Mouse (Mus musculus) yolk sac, embryonic 10.5 days (tissue): ENCODE results near the gene Dennd1a.

Experiments used
- DNase-seq: peaks from one replicate; pipeline ENCODE4 v3.0.0-alpha.2; 2017; ENCODE audit warnings: low spot score

Dennd1a gene

DNA sequence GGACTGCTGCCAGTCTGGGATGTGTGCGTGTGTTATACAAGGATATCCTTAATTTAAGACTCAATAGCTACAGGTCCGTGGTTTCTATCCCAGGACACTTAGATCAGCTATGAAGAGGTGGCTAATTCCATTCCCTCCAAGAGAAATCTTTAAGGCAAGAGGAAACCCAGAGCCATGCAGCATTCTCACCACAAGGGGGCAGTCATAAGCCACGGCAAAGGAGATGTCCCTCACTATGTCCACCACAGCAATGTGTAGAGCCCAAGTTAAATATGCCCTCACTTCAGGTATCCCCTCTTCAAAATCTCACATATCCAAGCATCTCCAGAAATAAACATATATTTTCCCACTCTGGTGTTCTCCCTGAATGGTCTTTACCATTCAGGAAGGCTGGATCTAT, 471.5 kb downstream of the Dennd1a start:
- DNase-seq = peak; percentile 66

GRCm38 (mm10) chr2:37814820-37815361, 472.3 kb downstream of the Dennd1a start:
- DNase-seq = no peak

- DNase-seq = no peak
Measured at GRCm38 (mm10) chr2:37812401-37812800, 474.8 kb downstream of the Dennd1a start.

- DNase-seq = no peak
Measured at GRCm38 (mm10) chr2:37811682-37812081, 475.5 kb downstream of the Dennd1a start.

- peak; percentile 64 for DNase-seq
Measured at GRCm38 (mm10) chr2:37802610-37803212, 484.5 kb downstream of the Dennd1a start.

DNA sequence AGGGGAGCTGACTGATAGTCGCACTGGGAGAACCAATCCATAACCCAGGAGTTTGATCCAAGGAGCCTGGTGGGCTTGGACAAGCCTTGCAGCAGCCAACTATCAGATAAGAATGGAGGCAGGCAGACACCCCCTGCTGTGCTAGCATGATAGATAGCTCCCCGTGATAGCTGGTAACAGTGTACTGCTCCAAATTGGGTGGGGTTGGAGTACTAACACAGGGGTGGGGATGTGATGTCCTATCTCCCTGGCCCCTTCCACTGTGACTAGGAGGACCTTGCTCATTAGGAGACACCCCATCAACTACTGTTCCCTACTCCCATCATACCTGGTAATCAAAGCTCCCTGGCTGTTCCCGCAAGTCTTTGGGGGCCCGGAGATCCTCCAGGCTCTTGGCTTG, 485.5 kb downstream of the Dennd1a start:
- DNase-seq = no peak

- DNase-seq = no peak
Measured at GRCm38 (mm10) chr2:37799137-37799536, 488.1 kb downstream of the Dennd1a start.

DNA sequence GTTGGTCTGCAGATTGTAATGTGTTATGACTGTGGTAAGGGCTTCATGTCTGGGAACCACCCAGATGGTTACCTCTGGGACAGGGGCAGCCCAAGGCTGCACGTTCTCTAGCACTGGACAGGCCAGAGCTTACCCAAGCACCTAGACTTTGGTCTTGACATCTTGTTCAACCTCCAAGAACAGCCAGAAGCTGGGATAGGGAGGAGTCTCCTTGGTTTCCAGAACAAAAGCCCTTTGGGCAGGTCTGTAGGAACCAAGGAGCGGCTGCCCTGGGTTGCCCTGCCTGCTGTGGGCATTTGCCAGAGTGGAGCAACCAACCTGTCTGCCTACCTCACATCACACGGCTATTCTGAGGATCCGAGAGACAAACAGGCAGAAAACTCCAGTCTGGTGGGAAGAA, 490.1 kb downstream of the Dennd1a start:
- no peak for DNase-seq

GRCm38 (mm10) chr2:37796021-37796420, 491.2 kb downstream of the Dennd1a start:
- peak; percentile 55 for DNase-seq

- DNase-seq = no peak
Measured at GRCm38 (mm10) chr2:37791340-37791739, 495.9 kb downstream of the Dennd1a start.

GRCm38 (mm10) chr2:37790738-37791137, 496.5 kb downstream of the Dennd1a start:
- DNase-seq = no peak

DNA sequence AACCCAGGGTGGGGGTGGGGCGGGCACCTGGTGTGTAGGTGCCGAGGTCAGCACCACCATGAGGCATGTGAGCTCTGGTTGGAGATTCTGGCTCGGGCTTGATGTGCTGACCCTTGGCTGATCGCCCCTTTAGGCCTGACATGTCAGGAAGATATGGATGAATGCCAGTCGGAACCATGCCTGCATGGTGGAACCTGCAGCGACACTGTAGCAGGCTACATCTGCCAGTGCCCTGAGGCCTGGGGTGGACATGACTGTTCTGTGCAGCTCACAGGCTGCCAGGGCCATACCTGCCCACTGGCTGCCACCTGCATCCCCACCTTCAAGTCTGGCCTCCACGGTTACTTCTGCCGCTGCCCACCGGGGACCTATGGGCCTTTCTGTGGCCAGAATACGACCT, 497.2 kb downstream of the Dennd1a start:
- DNase-seq = no peak

- DNase-seq = no peak
Measured at GRCm38 (mm10) chr2:37789029-37789428, 498.2 kb downstream of the Dennd1a start.

- no peak for DNase-seq
Measured at GRCm38 (mm10) chr2:37788176-37788962, 498.8 kb downstream of the Dennd1a start.

- no peak for DNase-seq
Measured at GRCm38 (mm10) chr2:37786461-37786860, 500.7 kb downstream of the Dennd1a start.

GRCm38 (mm10) chr2:37784473-37784872, 502.7 kb downstream of the Dennd1a start:
- peak; percentile 63 for DNase-seq

GRCm38 (mm10) chr2:37782002-37782401, 505.2 kb downstream of the Dennd1a start:
- peak; percentile 45 for DNase-seq

DNA sequence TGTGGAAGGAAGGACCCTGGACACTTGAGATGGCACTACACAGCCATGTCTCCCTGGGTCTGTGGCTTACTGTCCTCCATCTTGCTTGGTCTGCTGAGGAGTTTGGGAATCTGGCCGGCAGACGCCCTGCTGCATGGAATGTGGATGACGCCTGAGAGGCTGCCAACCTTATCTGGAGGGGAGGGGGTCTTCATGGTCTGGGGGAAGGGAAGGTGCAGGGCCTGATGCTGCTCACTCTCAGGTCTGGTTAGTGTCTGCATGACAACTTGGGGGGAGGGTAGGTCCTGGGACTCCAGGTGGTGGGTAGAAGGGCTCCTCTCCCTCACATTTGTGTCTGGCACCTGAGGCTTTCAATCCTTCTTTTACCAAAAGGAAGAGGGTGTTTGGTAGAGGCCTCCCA, 505.8 kb downstream of the Dennd1a start:
- DNase-seq = peak; percentile 66

GRCm38 (mm10) chr2:37780270-37780929, 506.8 kb downstream of the Dennd1a start:
- peak; percentile 91 for DNase-seq

- no peak for DNase-seq
Measured at GRCm38 (mm10) chr2:37777958-37778720, 509.1 kb downstream of the Dennd1a start.

GRCm38 (mm10) chr2:37776611-37777411, 510.4 kb downstream of the Dennd1a start:
- no peak for DNase-seq
